Mouse (Mus musculus): ENCODE data around the gene Olfr1105.

DNA sequence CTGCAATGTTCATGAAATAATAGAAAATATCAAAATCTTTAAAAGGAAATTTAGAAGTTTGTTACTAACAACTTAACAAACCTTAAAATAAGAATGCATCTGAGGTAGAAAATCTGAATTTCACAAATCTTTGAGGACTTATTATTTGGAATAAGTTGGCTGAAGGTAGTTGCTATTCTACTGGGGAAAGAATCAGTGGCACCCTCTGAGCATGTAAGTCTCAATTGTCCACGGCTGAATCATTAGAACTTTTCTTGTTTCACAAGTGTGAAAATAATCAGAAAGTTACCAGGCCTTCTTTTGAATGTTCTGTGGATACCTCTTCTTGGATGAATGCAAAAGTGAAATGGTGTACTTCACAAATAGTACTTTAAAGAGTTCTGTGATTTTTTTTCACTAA lies 39.4 kb upstream of the Olfr1105 start, which contains the start of gene Olfr1107:
- TF ChIP-seq MYOG (IDR thresholded peaks at IDR 0.05; ENCODE audit: control insufficient read depth in 1 of 3, insufficient read depth in 1 of 3, insufficient read length in 2 of 3, low read depth in 2 of 3): no peak
- TF ChIP-seq TCF12 (IDR thresholded peaks at IDR 0.05; ENCODE audit: insufficient read depth, poor library complexity, severe bottlenecking): no peak
- TF ChIP-seq POLR2A (IDR thresholded peaks at IDR 0.05; ENCODE audit: insufficient read length, low read depth): no peak
- TF ChIP-seq MYOD1 (IDR thresholded peaks at IDR 0.05; ENCODE audit: control insufficient read depth in 1 of 3, insufficient read length in 2 of 3, low read depth in 2 of 3): no peak
- no peak for TF ChIP-seq MAX (IDR thresholded peaks at IDR 0.05; ENCODE audit: low read depth)
- TF ChIP-seq POLR2AphosphoS2 (IDR thresholded peaks at IDR 0.05; ENCODE audit: insufficient read length, low read depth): no peak
- TF ChIP-seq SRF (IDR thresholded peaks at IDR 0.05; ENCODE audit: control insufficient read depth, insufficient read length, low read depth): no peak
- no peak for TF ChIP-seq USF1 (IDR thresholded peaks at IDR 0.05; ENCODE audit: low read depth)
- no peak for TF ChIP-seq E2F4 (IDR thresholded peaks at IDR 0.05; ENCODE audit: insufficient read depth)
- TF ChIP-seq REST (IDR thresholded peaks at IDR 0.05; ENCODE audit: insufficient read depth, insufficient read length): no peak
- TF ChIP-seq CEBPB (IDR thresholded peaks at IDR 0.05; ENCODE audit: insufficient read depth, poor library complexity, severe bottlenecking): no peak
